Mouse (Mus musculus): ENCODE data around the gene Susd1. TPM values are rescaled to one million over a fixed set of nuclear protein-coding genes. Genes with fewer than 3 reads are reported as not detected.

Gene Susd1
- polyA plus RNA-seq, 1 experiment from 2014 or later = 1.3 TPM

DNA sequence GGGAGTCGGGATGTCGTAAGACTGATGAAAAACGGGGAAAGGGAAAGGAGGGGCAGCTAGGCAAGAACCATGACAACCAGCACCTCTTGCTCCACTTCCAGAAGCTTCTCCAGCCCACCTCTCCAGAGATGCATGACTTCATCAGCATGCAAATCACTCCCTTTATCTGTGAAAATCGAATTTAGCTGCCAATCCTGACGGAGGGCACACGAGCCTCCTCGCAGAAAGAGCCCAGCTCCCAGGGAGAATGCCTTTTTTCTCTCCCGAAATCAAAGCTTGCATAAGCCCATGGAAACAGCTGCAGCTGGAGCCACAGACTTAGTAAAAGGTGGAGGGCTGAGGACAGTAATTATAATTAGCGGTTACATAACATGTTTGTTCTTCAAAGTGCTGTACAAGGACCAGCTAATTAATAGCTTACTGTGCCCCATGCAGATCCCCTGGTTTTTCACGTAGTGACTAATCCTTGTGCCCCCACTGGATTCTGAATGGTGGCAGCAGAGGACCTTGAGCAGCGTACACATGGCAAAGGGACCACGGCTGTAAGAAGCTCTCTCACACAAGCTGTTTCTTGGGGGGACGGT, 49.9 kb downstream of the Susd1 start:
- Histone ChIP-seq H3K9me3 (replicated peaks) (no peaks in the 10 kb centered on the region), H3K4me2 (replicated peaks) (peak overlapping the region; percentile 34), H3K4me1 (peaks cover 10% of the 10 kb centered on the region), H3K9ac (no peak overlapping the region), H3K27me3 (no peaks in the 10 kb centered on the region), H3K4me3 (no peak overlapping the region), H3K36me3 (no peaks in the 10 kb centered on the region), H3K27ac (0 out of 2 replicates have a peak overlapping the region, but pooled peaks have one; percentile 40)
- WGBS = 36% methylated on average over 13 of the region's 13 CpGs
- peak; percentile 73; the same call in 1 of the 2 replicates for ATAC-seq (ENCODE audit: low FRiP score)

DNA sequence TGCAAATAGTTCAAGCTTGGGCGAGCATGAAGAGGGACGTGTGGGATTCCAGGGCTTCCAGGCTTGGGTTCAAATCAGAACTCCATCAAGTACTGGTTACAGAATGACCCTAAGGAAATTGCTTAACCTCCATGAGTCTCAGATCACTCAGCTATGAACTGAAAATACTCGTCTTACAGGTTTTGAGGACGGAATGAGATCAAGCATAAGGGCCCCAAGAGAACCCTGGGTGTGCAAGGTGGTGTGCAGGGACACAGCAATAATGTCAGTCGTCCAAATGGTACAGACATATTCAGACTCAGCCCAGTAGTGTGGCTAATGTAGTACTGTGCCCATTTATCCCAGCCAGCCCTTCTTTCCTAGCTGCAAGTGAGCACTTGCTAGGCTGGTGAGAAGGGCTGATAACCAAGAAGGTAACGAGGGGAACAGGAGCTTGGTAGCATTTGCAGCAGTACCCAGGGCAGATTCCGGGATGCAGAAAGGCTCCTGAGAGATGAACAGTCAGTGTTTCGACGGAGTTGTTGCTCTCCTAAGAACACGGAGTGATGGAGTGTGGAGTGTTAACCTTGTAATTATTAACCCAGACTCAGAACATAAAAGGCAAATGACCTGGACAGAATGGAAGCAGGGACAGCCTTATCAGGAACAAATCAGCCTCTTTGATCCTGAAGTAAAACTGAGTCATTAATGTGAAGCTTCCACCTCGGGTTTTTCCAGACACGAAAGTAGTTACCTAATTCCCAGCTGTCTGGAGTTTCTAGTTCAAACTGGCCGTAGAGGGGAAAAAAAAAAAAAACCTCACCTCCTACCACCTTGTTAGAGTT, 50.8 kb downstream of the Susd1 start:
- Histone ChIP-seq H3K27me3 (no peaks in the 10 kb centered on the region), H3K9me3 (replicated peaks) (no peaks in the 10 kb centered on the region), H3K9ac (no peak overlapping the region), H3K4me2 (replicated peaks) (no peak overlapping the region), H3K27ac (no peak overlapping the region), H3K4me3 (no peak overlapping the region), H3K4me1 (peaks cover 10% of the 10 kb centered on the region), H3K36me3 (no peaks in the 10 kb centered on the region)
- 58% methylated on average over 13 of the region's 13 CpGs for WGBS
- no peak for ATAC-seq (ENCODE audit: low FRiP score)

DNA sequence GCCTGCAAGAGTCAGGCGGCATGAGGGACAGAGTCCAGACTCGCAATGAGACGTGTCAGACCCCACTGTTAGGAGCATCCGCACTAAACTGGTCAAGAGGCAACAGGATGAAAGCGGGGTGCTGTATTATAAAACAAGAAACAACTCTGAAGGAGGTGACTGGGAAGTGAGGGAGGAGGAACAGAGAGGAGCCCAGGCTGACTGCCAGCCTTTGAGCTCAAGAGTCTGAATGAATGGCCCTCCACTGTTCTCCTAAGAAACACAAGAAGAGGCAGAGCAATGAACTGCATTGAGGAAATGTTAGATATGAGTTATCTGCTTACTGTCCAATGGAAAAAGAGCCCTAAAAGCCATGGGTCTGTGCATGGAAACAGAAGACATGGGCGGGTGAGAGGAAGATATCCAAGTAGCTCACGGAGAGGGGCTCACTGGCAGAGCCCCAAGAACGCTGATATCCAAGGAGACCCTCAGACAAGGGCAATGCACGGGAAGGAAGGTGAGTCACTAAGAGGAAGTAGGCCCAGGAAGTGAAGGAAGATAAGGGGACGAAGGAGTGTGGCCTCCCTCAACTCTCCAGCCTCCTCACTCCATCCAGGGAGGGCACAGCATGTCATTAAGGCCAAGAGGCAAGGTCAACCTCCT, 53.1 kb downstream of the Susd1 start:
- Histone ChIP-seq H3K9ac (no peak overlapping the region), H3K4me2 (replicated peaks) (no peak overlapping the region), H3K4me3 (no peak overlapping the region), H3K4me1 (peaks cover 10% of the 10 kb centered on the region), H3K27ac (no peak overlapping the region), H3K27me3 (no peaks in the 10 kb centered on the region), H3K9me3 (replicated peaks) (no peaks in the 10 kb centered on the region), H3K36me3 (no peaks in the 10 kb centered on the region)
- ATAC-seq (ENCODE audit: low FRiP score) = no peak
- WGBS = 87% methylated on average over 10 of the region's 10 CpGs

DNA sequence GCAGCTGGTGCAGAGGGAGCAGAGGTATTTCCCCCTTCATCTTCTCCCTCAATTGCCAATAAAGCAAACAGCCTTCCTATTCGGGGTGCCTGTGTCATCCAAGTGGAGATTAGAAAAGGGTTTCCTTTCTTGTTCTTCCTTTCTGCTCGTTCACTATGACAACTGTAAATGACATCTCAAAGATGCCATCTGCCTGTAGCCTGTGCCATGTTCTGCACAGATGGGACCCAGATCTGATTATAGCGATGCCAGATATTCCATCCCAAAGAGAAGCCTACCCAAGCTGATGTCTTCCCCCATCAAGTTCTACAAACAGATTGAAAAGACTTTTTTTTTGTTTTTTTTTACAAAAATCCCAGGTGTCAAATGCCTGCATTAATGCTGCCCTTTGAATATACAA, 54.6 kb downstream of the Susd1 start:
- Histone ChIP-seq H3K27me3 (no peaks in the 10 kb centered on the region), H3K9ac (no peak overlapping the region), H3K4me1 (peaks cover 8% of the 10 kb centered on the region), H3K4me2 (replicated peaks) (no peak overlapping the region), H3K36me3 (no peaks in the 10 kb centered on the region), H3K27ac (no peak overlapping the region), H3K9me3 (replicated peaks) (no peaks in the 10 kb centered on the region), H3K4me3 (no peak overlapping the region)
- no peak for ATAC-seq (ENCODE audit: low FRiP score)
- WGBS = 86% methylated on average over 3 of the region's 3 CpGs

DNA sequence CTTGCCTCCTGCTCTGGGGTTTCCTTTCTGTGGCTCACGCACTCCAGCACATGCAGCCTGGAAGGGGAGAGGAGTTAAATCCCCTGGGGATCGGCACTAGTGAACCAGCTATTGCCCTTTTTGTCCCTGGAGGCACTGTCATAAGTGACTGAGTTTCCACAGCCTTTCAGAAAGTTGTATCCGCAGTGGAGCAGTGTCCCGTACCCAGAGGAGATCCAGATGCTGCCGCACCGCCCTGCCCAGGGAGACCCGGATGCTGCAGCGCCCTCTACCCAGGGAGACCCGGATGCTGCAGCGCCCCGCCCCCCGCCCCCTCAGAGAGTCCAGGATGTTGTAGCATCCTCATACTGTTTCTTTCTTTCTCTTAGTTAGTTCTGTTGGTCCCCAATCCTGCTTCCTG, 56.3 kb downstream of the Susd1 start:
- H3K27ac ChIP-seq = no peak overlapping the region
- no peak overlapping the region for H3K9ac ChIP-seq
- H3K9me3 ChIP-seq (replicated peaks) = no peaks in the 10 kb centered on the region
- 33% methylated on average over 12 of the region's 12 CpGs for WGBS
- no peak for ATAC-seq (ENCODE audit: low FRiP score)
- no peaks in the 10 kb centered on the region for H3K36me3 ChIP-seq
- H3K27me3 ChIP-seq = no peaks in the 10 kb centered on the region
- H3K4me1 ChIP-seq = no peaks in the 10 kb centered on the region; the same call in 1 of the 2 replicates
- peak overlapping the region; percentile 32; the same call in 1 of the 2 replicates for H3K4me2 ChIP-seq (replicated peaks)
- H3K4me3 ChIP-seq = no peak overlapping the region

DNA sequence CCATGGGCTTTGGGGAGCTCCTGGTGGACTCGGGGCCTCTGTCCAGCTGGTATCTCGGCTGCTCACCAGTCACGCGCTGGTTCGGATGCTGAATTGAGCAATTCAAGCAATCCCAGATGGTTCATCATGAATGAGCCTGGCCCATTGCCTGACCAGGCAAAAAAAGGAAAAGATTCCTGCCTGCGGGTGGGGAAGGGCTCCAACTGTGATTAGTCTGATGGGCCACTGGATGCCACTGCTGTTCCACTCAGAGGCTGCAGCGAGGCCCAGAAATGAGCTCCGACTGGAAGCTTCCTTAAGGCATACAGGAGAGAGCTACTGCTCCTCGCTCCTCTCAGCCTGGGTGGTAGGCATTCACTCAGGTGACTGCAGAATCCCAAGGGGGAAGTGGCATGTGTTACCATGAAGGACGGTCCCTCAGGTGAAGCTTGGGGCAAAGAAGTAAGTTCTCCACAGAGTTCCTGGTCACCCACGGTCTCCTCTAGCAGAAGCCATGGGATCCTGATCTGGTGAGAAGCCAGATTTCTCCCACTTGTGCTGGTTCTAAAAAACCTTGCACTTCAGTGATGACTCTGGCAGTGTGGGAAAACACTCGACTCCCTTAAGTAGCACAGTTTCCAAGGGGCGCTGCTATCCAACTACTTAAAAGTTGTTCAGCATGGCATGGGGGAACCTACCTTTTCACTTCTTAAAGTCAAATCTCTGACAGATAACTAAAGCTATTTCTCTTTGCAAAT, 57.3 kb downstream of the Susd1 start:
- no peaks in the 10 kb centered on the region for H3K9me3 ChIP-seq (replicated peaks)
- no peak for ATAC-seq (ENCODE audit: low FRiP score)
- H3K4me3 ChIP-seq = no peak overlapping the region
- H3K27ac ChIP-seq = no peak overlapping the region
- H3K4me2 ChIP-seq (replicated peaks) = no peak overlapping the region
- WGBS = 76% methylated on average over 13 of the region's 13 CpGs
- H3K9ac ChIP-seq = no peak overlapping the region
- H3K36me3 ChIP-seq = no peaks in the 10 kb centered on the region
- no peaks in the 10 kb centered on the region for H3K27me3 ChIP-seq
- no peaks in the 10 kb centered on the region; the same call in 1 of the 2 replicates for H3K4me1 ChIP-seq

DNA sequence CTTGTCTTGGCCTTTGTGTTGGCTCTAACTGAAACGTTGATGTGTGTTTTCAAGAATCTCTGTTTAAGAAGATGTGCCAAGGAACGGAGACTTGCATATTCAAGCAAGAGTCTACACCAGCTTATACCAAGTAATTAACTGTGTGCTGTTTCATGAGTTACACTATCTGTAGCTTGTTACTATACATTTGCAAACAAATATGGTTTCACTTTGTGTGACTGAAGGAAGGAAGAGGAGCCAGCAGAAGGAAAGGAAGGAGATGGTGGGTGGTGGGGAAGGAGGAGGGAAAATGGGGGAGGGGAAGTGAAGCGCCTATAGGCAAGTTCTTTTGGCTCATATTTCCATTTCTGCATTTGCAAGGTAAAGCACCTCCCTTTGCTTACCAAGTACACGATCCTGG, 58.0 kb downstream of the Susd1 start:
- Histone ChIP-seq H3K27ac (no peak overlapping the region), H3K4me2 (replicated peaks) (no peak overlapping the region), H3K9ac (no peak overlapping the region), H3K4me1 (no peaks in the 10 kb centered on the region; the same call in 1 of the 2 replicates), H3K36me3 (no peaks in the 10 kb centered on the region), H3K9me3 (replicated peaks) (no peaks in the 10 kb centered on the region), H3K4me3 (no peak overlapping the region), H3K27me3 (no peaks in the 10 kb centered on the region)
- WGBS = 91% methylated on average over 4 of the region's 4 CpGs
- ATAC-seq (ENCODE audit: low FRiP score) = no peak

DNA sequence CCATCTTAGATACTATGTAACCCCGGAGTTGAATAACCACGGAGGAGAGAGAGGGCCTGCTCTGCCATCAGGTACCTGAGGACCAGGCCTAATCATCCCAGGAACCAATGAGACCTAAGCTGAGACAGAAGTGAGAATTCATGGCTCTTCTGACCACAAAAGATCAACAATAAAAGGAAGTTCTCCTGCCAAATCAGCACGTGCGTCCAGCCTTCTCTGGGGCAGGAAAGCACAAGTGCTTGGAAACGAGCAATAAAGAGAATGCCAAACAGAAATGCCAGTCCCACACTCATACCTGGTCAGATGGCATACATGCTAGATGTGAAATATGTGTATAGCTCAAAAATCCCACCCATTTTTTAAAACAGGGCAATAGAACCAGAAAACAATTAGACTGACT, 58.6 kb downstream of the Susd1 start:
- Histone ChIP-seq H3K9ac (no peak overlapping the region), H3K36me3 (no peaks in the 10 kb centered on the region), H3K4me2 (replicated peaks) (no peak overlapping the region), H3K4me1 (peaks cover 2% of the 10 kb centered on the region; the same call in 1 of the 2 replicates), H3K27ac (no peak overlapping the region), H3K9me3 (replicated peaks) (no peaks in the 10 kb centered on the region), H3K4me3 (no peak overlapping the region), H3K27me3 (no peaks in the 10 kb centered on the region)
- ATAC-seq (ENCODE audit: low FRiP score) = no peak
- WGBS = 83% methylated on average over 5 of the region's 5 CpGs

DNA sequence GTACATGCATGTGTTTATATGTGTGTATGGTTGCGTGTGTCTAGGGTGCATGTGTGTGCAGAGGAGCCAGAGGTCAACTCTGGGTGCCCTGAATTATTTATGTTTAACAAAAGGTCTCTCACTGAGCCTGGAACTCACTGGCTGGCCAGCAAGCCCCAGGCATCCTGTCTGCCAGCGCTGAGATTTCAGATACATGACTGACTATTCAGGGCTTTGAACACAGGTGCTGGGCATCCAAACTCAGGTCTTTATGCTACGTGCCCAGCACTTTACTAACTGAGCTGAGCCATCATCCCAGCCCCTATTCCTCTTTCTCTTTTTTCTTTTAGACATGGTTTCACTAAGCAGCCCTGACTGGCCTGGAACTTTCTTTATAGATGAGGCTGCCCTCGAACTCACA, 59.8 kb downstream of the Susd1 start:
- H3K27me3 ChIP-seq = no peaks in the 10 kb centered on the region
- H3K36me3 ChIP-seq = no peaks in the 10 kb centered on the region
- H3K9ac ChIP-seq = no peak overlapping the region
- no peak for ATAC-seq (ENCODE audit: low FRiP score)
- H3K27ac ChIP-seq = no peak overlapping the region
- H3K4me1 ChIP-seq = peaks cover 2% of the 10 kb centered on the region; the same call in 1 of the 2 replicates
- H3K9me3 ChIP-seq (replicated peaks) = no peaks in the 10 kb centered on the region
- no peak overlapping the region for H3K4me3 ChIP-seq
- WGBS = 78% methylated on average over 4 of the region's 4 CpGs
- H3K4me2 ChIP-seq (replicated peaks) = no peak overlapping the region

DNA sequence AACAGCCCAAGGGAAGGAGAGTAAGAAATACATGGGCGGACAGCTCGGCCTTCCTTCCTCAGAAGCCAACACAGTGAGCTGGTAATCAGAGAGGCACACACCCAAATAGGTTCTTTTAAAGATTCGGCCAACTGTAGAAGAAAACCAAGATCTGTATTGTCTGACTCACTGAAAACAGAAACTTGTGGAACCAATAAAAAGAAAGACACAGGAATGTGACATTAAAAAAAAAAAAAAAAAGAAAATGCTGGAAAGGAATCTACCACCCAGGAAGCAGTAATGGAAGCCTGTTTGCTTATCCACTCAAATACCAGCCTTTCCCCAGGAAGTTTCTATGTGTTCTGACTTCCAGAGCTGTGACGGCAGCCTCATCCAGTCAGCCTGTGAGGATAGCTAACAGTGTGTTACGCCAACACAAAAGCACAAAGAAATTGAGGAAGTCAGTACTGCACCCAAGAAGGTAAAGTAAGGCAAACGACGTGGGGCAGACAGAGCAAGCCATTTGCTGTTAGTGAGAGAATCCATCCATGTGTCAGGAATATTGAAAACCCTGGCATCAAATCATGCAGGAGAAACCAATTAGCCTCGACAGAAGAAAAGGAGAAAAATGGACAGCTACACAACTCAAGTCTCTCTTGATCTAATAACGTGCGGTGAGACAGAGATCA, 64.0 kb downstream of the Susd1 start:
- Histone ChIP-seq H3K4me1 (peaks cover 4% of the 10 kb centered on the region; the same call in 1 of the 2 replicates), H3K9ac (no peak overlapping the region), H3K27me3 (no peaks in the 10 kb centered on the region), H3K4me3 (no peak overlapping the region), H3K9me3 (replicated peaks) (0 out of 2 replicates have a peak, but pooled peaks cover 6% of the 10 kb centered on the region), H3K36me3 (no peaks in the 10 kb centered on the region), H3K27ac (no peak overlapping the region), H3K4me2 (replicated peaks) (no peak overlapping the region)
- 65% methylated on average over 10 of the region's 10 CpGs for WGBS
- no peak for ATAC-seq (ENCODE audit: low FRiP score)

DNA sequence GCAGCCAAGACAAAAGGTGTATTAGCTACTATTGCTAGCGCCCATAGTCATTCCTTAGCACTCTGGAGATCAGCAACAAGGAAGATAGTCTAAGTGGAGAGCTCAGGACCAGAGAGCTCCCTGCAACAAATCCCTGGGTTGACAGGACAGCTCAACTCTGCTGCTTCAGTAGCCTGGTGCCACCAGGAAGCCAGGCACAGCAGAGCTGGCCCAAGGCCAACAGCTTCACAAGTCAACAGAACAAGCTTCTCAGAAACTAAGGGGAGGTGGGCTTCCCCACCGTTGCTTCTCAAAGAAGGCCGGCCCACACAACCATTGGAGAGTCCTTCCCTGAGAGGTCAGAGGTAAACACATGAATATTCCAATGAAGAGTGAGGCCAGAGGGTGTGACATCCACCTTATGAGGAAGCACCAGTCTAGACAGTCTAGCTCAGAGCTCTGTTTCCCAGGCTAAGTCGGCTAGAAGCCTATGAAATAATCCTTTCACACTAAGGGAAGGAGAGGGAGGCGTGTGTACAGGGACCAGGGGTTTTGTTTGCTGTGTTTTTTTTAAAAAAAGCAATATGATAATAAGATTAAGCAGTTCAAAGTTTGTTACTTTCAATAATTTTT, 65.8 kb downstream of the Susd1 start:
- Histone ChIP-seq H3K4me3 (no peak overlapping the region), H3K27me3 (no peaks in the 10 kb centered on the region), H3K9me3 (replicated peaks) (0 out of 2 replicates have a peak, but pooled peaks cover 6% of the 10 kb centered on the region), H3K4me2 (replicated peaks) (no peak overlapping the region), H3K27ac (no peak overlapping the region), H3K9ac (no peak overlapping the region), H3K4me1 (peaks cover 4% of the 10 kb centered on the region; the same call in 1 of the 2 replicates), H3K36me3 (no peaks in the 10 kb centered on the region)
- no peak for ATAC-seq (ENCODE audit: low FRiP score)
- WGBS = 66% methylated on average over 5 of the region's 5 CpGs

Measured in hindbrain, embryonic 12.5 days (tissue).